Mouse (Mus musculus): ENCODE measurements around the gene Lmo7. TPM values are rescaled to one million over a fixed set of nuclear protein-coding genes. Genes with fewer than 3 reads are reported as not detected.

The Lmo7 gene
- total RNA-seq (2021) = 10 to 100 TPM; 30.4 to 35.5 TPM
- long read RNA-seq, experiment 1, partial matches to known transcripts = 1 of 5 reads
- long read RNA-seq, experiment 1, other reads (novel, unspliced or antisense) = 4 of 5 reads
- long read RNA-seq, experiment 2, partial matches to known transcripts = 3 of 6 reads
- long read RNA-seq, experiment 2, other reads (novel, unspliced or antisense) = 3 of 6 reads

DNA sequence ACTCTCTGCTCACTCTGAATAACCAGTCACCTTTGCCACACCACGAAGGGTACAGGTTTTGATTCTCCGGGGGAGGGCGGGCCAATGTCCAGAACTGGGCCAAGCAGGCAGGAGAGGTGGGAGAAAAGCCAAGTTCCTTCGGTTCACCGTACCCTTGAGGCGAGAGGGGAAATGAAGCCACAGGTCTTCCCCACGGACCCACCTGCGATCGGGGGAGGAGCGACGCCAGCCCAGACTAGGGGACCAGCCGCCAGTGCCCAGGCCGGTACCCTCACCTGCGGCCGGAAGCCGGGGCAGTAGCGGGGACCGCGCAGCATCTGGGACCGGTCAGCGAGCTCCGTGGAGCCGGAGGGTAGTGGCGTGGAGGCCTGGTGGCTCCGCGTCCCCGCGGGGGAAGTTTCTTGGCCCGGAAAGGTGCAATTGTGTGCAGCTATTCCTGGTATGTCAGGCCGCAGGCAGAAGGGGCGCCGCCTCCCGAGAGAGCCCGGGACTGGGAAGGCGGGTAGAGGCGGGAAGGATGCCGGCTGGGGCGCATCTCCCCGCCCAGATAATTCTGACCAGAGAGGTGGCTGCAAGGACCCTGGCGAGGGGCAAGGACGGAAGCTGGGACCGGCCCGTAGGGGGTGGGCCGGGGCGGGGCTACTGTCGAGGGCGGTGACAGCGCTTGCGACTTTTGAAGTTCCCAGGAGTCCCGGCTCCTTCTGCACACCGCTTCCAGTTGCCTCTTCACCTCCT is at the start of gene Lmo7, which contains the start of gene Gm9922:
Gene Lmo7, plus strand, starts transcription at position 721 of the 735 bp plus-strand sequence.
Gene Gm9922, minus strand, starts transcription at position 578 of the 735 bp plus-strand sequence.
- DNase-seq = peak; percentile 91

- no peak for DNase-seq
Measured at GRCm38 (mm10) chr14:101687696-101688095, 42.1 kb upstream of the Lmo7 start.

- DNase-seq = no peak
Measured at GRCm38 (mm10) chr14:101688406-101688805, 41.4 kb upstream of the Lmo7 start.

- DNase-seq = no peak
Measured at GRCm38 (mm10) chr14:101704479-101704878, 25.3 kb upstream of the Lmo7 start.

DNA sequence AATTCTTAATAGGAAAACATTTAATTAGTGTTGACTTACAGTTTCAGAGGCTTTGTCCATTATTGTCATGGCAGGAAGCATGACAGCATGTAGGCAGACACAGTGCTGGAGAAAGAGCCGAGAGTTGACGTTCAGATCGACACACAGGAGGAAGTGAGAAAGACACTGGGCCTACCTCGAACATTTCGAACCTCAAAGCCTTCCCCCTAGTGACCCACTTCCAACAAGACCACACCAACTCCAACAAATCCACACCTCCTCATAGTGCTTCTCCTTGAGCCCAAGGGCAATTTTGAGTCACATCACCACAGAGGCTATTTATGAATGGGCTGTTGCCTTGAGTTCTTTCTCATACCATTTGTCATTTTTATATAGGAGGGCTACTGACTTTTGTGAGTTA is 22.7 kb upstream of the Lmo7 start:
- peak; percentile 3 for DNase-seq

DNA sequence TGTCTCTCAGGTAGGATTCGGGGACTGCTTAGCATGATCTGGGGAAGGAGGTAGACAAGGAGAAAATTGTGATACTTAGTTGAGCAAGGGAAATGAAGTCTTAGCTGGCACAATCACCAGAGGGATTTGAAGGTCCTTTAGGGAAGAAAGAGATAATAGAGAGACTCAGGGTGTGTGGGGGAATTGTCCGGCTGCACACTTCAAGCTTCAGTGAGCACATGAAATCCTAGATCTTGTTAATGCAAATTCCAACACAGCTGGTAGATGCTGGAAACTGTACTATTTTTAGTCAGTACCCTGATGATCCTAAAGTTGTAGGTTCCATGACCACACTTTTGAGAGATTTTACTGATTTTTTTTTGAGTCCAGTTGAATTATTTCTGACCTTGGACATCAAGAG is 15.3 kb upstream of the Lmo7 start:
- DNase-seq = no peak

- DNase-seq = peak; percentile 12
Measured at GRCm38 (mm10) chr14:101729972-101730692, 375 bp downstream of the Lmo7 start.

DNA sequence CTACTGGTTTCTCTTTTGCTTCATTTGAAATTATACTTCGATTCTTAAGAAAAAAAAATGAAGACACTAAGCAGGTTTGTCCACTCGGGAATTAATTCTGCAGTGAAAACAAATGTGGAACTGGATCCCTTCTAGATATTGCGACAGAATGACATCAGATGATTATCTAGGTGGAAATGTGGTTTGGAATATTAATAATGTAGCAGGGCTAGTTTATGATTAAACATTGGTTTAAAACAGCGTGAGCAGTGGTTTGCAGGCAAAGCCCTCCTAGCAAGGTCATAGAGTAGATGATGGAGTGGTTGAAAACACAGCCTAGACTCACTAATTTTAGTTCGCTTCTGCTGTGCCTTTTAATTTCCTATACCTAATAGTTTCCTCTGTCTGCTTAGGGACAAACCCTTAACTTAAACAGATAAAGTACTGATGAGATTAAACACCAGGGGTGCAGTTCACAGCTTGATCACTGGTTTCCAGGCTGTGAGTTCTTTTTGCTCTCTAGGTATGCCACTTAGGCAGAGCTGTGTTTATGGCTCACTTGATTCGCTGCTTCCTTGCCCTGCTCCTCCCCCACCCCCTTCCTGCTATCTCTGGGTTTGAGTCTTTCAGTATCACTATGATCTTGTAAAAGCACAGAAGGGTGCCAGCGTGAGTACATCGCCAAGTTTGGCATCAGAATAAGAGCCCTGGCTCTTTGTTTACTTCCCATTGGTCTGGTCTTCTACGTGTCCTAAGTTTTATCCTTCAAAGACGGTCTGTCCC is 4.0 kb downstream of the Lmo7 start:
- DNase-seq = no peak

DNA sequence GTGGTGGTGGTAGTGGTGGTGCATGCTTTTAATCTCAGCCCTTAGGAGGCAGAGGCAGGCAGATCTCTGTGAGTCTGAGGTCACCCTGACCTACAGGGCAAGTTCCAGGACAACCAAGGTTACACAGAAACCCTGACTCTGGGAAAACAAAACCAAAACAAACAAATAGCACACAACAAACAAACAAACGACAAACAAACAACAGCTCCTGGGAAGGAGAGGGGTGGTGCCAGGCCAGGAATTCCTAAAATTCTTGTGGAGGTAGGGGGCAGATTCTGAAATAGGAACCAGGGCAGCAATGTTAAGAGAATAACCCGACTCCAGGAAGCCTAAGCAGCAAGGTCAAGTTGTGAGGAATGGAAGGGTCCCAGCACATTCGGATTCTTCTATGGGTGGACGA is 7.7 kb downstream of the Lmo7 start:
- no peak for DNase-seq

DNA sequence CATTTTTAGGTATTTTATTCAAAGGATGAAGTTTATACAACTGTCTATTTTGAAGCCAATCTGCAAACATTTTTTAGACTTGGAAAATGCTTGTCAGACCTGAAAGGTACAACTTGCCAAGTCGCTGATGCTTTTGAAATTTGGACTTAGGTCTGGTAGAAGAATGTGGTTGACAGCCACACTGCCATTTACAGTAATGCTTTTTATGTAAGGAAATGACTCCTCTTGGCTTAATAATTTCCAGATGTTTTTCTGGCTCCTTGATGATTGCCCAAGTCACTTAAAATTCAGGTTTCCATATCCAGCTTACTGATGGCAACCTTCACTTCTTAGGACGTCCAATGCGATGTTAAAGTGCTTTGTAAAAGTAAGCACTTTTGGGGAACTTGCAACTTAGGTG is 16.9 kb downstream of the Lmo7 start:
- DNase-seq = no peak

GRCm38 (mm10) chr14:101747811-101748210 is 18.1 kb downstream of the Lmo7 start:
- DNase-seq = no peak

- no peak for DNase-seq
Measured at GRCm38 (mm10) chr14:101748436-101748835, 18.7 kb downstream of the Lmo7 start.

DNA sequence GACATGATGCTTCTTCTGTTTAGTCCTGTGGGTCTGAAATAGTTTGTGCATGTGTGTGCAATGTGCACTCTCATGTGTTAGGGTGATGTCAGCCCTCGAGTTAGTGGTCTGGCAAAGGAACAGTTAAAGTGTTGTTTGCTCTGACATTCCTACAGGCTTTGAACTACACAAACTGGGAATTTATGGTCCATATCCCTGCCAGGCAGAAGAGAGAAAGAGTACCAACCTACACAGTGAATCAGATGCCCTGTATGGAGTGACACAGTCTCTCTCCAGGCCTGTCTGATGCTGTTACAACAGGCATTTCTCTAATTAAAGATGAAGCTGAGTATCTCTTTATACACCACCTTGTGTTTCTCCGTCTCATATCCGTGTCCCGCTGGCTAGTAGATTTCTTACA is 21.2 kb downstream of the Lmo7 start:
- no peak for DNase-seq

DNA sequence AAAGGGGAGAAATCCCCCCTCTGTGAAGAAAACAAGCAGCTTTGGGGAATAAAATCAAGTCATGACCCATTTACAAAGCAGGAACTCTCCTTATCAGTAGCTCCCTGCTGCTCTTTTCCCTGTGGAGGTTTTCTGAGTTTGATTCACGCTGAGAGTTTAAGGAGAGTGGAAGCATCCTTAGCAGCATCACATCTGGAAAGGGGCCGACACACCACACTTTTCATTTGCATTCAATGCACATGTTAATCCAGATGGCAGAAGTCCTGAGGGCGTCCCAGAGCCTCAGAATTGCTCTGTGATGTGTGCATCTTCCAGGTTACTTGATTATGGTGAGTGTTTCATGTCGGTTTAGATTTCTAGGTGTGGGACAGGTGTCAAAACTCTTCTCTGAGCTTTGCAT is 25.7 kb downstream of the Lmo7 start:
- no peak for DNase-seq

DNA sequence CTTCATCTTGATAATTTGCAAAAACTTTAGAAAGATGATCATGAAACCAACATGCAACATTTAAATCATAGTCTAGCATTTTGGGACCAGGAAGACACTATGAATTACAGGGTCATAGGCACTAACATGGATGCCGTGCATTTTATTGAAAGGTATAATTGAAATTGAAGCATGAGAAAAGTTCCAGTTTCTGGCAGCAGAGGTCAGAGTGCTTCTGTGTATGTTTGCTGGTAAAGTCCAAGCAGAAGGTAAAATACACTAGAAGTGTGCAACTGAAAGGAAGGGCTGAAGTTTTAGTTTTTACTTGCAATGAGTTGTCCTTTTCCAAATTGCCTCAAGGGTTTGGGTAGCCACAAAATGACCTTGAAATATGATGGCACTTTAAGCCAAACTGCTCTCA is 32.5 kb downstream of the Lmo7 start:
- no peak for DNase-seq

DNA sequence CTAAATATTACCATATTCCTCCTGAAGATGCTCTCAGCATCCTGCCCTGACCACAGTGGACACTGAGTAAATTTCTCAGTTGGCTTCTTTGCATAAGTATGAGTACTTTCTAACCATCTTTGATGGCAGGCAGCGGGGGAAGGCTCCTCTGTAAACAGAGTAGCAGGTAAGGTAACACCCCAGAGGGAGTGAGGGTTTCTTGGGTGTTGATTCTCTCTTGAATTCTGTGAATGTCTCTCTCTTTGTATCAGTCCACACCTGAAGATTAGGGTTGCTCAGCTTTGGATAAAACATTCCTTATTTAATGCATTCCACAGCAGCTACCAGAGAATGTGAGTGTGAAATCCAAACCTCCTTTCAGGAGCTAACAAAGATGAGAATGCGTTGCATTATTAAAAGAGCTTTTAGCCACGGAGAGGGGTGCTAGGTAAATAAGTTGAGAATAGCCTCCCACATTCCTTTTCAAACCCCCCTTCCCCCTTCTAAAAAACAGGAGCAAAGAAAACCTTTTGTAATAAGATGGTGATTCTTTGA is 34.1 kb downstream of the Lmo7 start:
- DNase-seq = no peak

GRCm38 (mm10) chr14:101771336-101771735 is 41.6 kb downstream of the Lmo7 start:
- DNase-seq = no peak

DNA sequence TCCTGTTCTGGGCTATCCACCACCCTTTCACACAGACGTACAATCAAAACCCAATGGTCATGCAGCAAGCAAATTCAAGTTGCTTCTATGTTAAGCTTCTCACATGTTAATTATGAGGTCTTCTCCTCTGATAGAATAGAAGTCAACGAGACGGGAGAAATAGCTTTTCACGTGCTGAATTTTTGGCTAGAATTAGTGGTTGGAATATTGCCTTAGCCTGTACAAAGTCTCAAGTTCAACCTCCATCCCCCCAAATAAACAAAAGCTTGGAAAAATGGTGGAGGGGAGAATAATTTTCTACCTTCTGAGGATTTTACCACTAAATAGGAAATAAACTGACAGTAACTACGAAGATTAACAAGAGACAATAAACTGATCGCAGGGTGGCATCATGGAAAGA is 42.0 kb downstream of the Lmo7 start:
- no peak for DNase-seq

GRCm38 (mm10) chr14:101774631-101775030 is 44.9 kb downstream of the Lmo7 start:
- peak; percentile 51 for DNase-seq

GRCm38 (mm10) chr14:101776296-101777128 is 46.8 kb downstream of the Lmo7 start:
- no peak for DNase-seq

DNA sequence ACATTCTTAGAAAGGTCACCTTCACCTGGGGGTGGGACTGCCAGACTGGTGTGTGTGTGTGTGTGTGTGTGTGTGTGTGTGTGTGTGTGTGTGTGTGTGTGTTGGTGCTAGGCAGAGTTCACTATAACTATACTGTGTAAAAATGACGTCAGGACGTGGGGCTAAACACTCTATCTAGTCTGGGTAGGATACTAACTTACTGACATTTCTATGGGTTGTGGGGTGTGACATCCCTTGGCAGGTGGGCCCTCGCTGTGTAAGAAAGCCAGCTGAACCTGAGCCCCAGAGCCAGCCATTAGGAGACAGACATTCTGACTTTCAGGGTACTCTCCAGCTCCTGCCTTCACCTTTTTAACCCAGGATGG is 47.4 kb downstream of the Lmo7 start:
- no peak for DNase-seq
